ENCODE assay signal across 9 mouse cellular contexts in genomic region chr2:173164358-173164757, GRCm38 (mm10). TPM values are rescaled to one million over a fixed set of nuclear protein-coding genes. Genes with fewer than 3 reads are reported as not detected.
DNase-seq lines count a peak whose midpoint lies in the region; ATAC-seq and TF ChIP-seq lines count a peak whose summit lies in the region.
"Had no signal": no experiment of that assay in that cellular context is flagged by ENCODE, and none has a peak within 500 bp of the region (broad histone marks: within the 10 kb centered on the region; RNA-seq: fewer than 3 reads in every experiment).

No protein-coding gene starts in this region.

- peaks cover 15% of the 10 kb centered on the region; the same call in 1 of the 2 replicates for H3K4me1 ChIP-seq in limb, embryonic 11.5 days (ENCODE audit: control insufficient read depth, insufficient read depth, low read length)
- H3K4me1 ChIP-seq in limb, embryonic 10.5 days = peaks cover 33% of the 10 kb centered on the region
- H3K4me1 ChIP-seq in E14TG2a.4 (replicated peaks; ENCODE audit: low read depth, low read length) = peaks cover 13% of the 10 kb centered on the region
- peaks cover 19% of the 10 kb centered on the region for H3K4me1 ChIP-seq in intestine, embryonic 16.5 days (ENCODE audit: control insufficient read depth, insufficient read depth, low read length)
- H3K4me1 ChIP-seq: liver, embryonic 15.5 days had no signal

- TF ChIP-seq CTCF in E14TG2a.4 (conservative IDR thresholded peaks at IDR 0.05; ENCODE audit: low read length) = peak; percentile 39

- no peaks in the 10 kb centered on the region for H3K9me3 ChIP-seq in limb, embryonic 11.5 days (ENCODE audit: control insufficient read depth, low read length)
- no peaks in the 10 kb centered on the region for H3K9me3 ChIP-seq in limb, embryonic 10.5 days (replicated peaks)
- H3K9me3 ChIP-seq in E14TG2a.4 (ENCODE audit: low read length) = no peaks in the 10 kb centered on the region
- no peaks in the 10 kb centered on the region for H3K9me3 ChIP-seq in intestine, embryonic 16.5 days (ENCODE audit: control insufficient read depth, low read length)
- H3K9me3 ChIP-seq: liver, embryonic 15.5 days had no signal

- no peaks in the 10 kb centered on the region for H3K27me3 ChIP-seq in limb, embryonic 11.5 days (ENCODE audit: control insufficient read depth, insufficient read depth, low read length)
- peaks cover 40% of the 10 kb centered on the region for H3K27me3 ChIP-seq in limb, embryonic 10.5 days (ENCODE audit: low read depth, poor library complexity, severe bottlenecking)
- peaks cover 15% of the 10 kb centered on the region for H3K27me3 ChIP-seq in E14TG2a.4 (ENCODE audit: insufficient read depth, low read length)
- H3K27me3 ChIP-seq in intestine, embryonic 16.5 days (replicated peaks; ENCODE audit: control insufficient read depth, insufficient read depth, low read length) = no peaks in the 10 kb centered on the region

- DNase-seq in cerebellum, postnatal 10 days = peak; percentile 59 to 67
- no peak for DNase-seq in cerebellum, adult 11 months
- peak; percentile 72 for DNase-seq in limb, embryonic 11.5 days (ENCODE audit: low spot score)
- DNase-seq in limb, embryonic 10.5 days (ENCODE audit: low spot score) = no peak
- peak; percentile 73 to 88 for DNase-seq in kidney, postnatal 36 days
- DNase-seq in c-Kit-positive CD71-positive TER-119-positive erythroid progenitor cells, embryonic 14.5 days (ENCODE audit: low spot score) = no peak

- H3K4me3 ChIP-seq in limb, embryonic 11.5 days (ENCODE audit: low read depth, low read length) = no peak overlapping the region
- H3K4me3 ChIP-seq in limb, embryonic 10.5 days = no peak overlapping the region
- H3K4me3 ChIP-seq in E14TG2a.4 (replicated peaks; ENCODE audit: low read length) = no peak overlapping the region
- H3K4me3 ChIP-seq in intestine, embryonic 16.5 days (ENCODE audit: low read length) = no peak overlapping the region
- H3K4me3 ChIP-seq: liver, embryonic 15.5 days had no signal

- no peak for ATAC-seq in limb, embryonic 11.5 days (ENCODE audit: insufficient number of reproducible peaks, low FRiP score, low TSS enrichment, low read depth)
- no peak for ATAC-seq in intestine, embryonic 16.5 days

- no peak overlapping the region for H3K4me2 ChIP-seq in limb, embryonic 11.5 days (ENCODE audit: low read depth, severe bottlenecking)
- H3K4me2 ChIP-seq in intestine, embryonic 16.5 days (ENCODE audit: low read depth, low read length) = no peak overlapping the region
- H3K4me2 ChIP-seq: liver, embryonic 15.5 days had no signal

- no peak overlapping the region for H3K27ac ChIP-seq in limb, embryonic 11.5 days (replicated peaks; ENCODE audit: low read depth, low read length)
- no peak overlapping the region for H3K27ac ChIP-seq in limb, embryonic 10.5 days
- H3K27ac ChIP-seq in intestine, embryonic 16.5 days (ENCODE audit: low read length) = no peak overlapping the region
- H3K27ac ChIP-seq: liver, embryonic 15.5 days had no signal

- no peaks in the 10 kb centered on the region for H3K36me3 ChIP-seq in limb, embryonic 11.5 days (ENCODE audit: control insufficient read depth, insufficient read depth, low read length)
- H3K36me3 ChIP-seq in limb, embryonic 10.5 days = no peaks in the 10 kb centered on the region
- no peaks in the 10 kb centered on the region for H3K36me3 ChIP-seq in E14TG2a.4 (ENCODE audit: insufficient read depth, low read length)
- H3K36me3 ChIP-seq in intestine, embryonic 16.5 days (ENCODE audit: control insufficient read depth, insufficient read depth, low read length) = no peaks in the 10 kb centered on the region
- H3K36me3 ChIP-seq: liver, embryonic 15.5 days had no signal

- no peak overlapping the region for H3K9ac ChIP-seq in limb, embryonic 11.5 days (ENCODE audit: low read length)
- H3K9ac ChIP-seq in intestine, embryonic 16.5 days (ENCODE audit: low read depth, low read length) = no peak overlapping the region
- H3K9ac ChIP-seq: liver, embryonic 15.5 days had no signal

- 52% methylated on average over 2 of the region's 2 CpGs for WGBS in limb, embryonic 11.5 days
- 50% methylated on average over 2 of the region's 2 CpGs for WGBS in limb, embryonic 10.5 days
- 51% methylated on average over 2 of the region's 2 CpGs for WGBS in intestine, embryonic 16.5 days

RNA-seq across cellular contexts. Expression of gene Pck1, which starts 11.5 kb away (rescaled TPM):
- polyA plus RNA-seq in limb, embryonic 11.5 days (2014; fragmentation: Nextera tagmentation; extraction: Ambion mirVana) = 0.05 and 0.23 TPM in 2 replicates
- not detected in 2 replicates for polyA plus RNA-seq in limb, embryonic 10.5 days (2016; fragmentation: Nextera tagmentation; extraction: Ambion mirVana)
- polyA plus RNA-seq in intestine, embryonic 16.5 days (2015; fragmentation: Nextera tagmentation; extraction: Ambion mirVana) = 14.0 and 19.7 TPM in 2 replicates

RNA-seq across cellular contexts. Expression of gene Ctcfl, which starts 45.0 kb away (rescaled TPM):
- polyA plus RNA-seq in limb, embryonic 11.5 days (2014; fragmentation: Nextera tagmentation; extraction: Ambion mirVana) = 0.11 TPM in 1 of 2 replicates, not detected in the other
- polyA plus RNA-seq in limb, embryonic 10.5 days (2016; fragmentation: Nextera tagmentation; extraction: Ambion mirVana) = 0.06 TPM in 1 of 2 replicates, not detected in the other
- 0.22 and 0.23 TPM in 2 replicates for polyA plus RNA-seq in intestine, embryonic 16.5 days (2015; fragmentation: Nextera tagmentation; extraction: Ambion mirVana)

RNA-seq across cellular contexts. Expression of gene Zbp1, which starts 54.4 kb away (rescaled TPM):
- polyA plus RNA-seq in limb, embryonic 11.5 days (2014; fragmentation: Nextera tagmentation; extraction: Ambion mirVana) = not detected in 2 replicates
- not detected in 2 replicates for polyA plus RNA-seq in limb, embryonic 10.5 days (2016; fragmentation: Nextera tagmentation; extraction: Ambion mirVana)
- polyA plus RNA-seq in intestine, embryonic 16.5 days (2015; fragmentation: Nextera tagmentation; extraction: Ambion mirVana) = 0.65 and 1.9 TPM in 2 replicates

Comparison
In these comparisons a context has a peak if more than half of its experiments do, and no peak if none do; other contexts are left out.
1. DNase-seq: peak in cerebellum, postnatal 10 days (2 of 2), limb, embryonic 11.5 days (single experiment) and kidney, postnatal 36 days (2 of 2); none in cerebellum, adult 11 months (single experiment), limb, embryonic 10.5 days (single experiment) and c-Kit-positive CD71-positive TER-119-positive erythroid progenitor cells, embryonic 14.5 days (single experiment).
2. RNA of gene Pck1, which starts 11.5 kb away (polyA plus RNA-seq): 14.0 to 19.7 TPM in intestine, embryonic 16.5 days; 0.05 to 0.23 TPM in limb, embryonic 11.5 days and not detected in limb, embryonic 10.5 days; every median in the first group is over 10 times any median in the second.